Mouse (Mus musculus) heart, adult 8-10 months (tissue): Measurements from ENCODE around the gene Theg. TPM values are rescaled to one million over a fixed set of nuclear protein-coding genes. Genes with fewer than 3 reads are reported as not detected.

Experiments used
- DNase-seq: peaks from one replicate; pipeline ENCODE4 v3.0.0; 2022; ENCODE audit warnings: low spot score
- microRNA-seq: library from miRNA; unstranded; fragments of <30 nt; microRNA quantifications from one replicate; pipeline ENCODE4 v1.2.0, GENCODE M21; 2022
- total RNA-seq, 4 experiments: library from RNA; stranded (reverse); gene quantifications; 2 replicates each; pipeline ENCODE4 v1.2.4; 2022

Theg gene
- total RNA-seq, 4 experiments from 2014 or later, result not detected

GRCm38 (mm10) chr10:79537271-79537670, 49.9 kb downstream of the Theg start:
- DNase-seq, result no peak

DNA sequence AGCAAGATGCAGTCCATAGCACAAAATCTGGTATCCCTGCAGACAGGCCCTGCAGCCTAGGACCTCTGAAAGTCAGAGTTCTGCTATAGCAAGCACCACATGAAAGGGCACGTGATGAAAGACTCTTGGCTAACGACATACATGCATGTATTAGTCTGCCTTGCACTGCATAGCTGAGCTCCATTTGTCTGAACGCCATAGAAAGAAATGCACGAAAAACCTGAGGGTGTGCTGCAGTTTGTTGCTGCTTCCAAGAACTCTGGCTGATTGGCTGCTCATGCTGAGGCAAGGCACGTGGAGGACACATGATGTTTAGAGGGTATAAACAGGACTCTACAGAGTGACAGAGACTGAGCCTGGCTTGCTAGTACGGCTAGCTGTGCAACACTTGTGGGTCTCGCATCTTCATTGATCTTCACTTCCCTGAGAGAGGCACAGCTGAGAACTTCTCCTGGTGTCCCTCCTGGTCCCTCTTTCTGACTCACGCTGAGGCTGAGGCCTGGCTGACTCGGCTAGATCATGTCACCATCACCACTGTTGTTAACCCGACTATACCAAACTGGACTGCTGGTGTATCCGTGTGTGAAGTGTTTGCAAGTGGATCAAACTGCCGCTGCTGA, 50.6 kb downstream of the Theg start:
- DNase-seq, result no peak

DNA sequence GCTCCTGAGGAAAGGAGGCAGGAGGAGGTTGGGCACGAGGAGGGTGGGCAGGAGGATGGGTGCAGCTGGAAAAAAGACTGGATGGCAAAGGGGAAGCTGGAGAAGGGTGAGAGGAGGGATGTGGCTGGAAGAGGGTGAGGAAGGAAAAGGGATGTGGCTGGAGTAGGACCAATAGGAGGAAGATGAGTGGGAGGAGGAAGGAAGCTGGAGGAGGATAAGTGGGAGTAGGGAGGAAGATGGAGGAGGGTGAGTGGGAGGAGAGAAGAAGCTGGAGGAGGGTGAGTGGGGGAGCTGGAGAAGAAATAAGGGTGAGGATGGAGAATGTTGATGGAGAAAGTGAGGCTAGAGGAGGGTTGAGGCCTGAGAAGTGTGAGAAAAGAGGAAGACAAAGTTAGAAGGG, 51.7 kb downstream of the Theg start:
- no peak for DNase-seq

- no peak for DNase-seq
Measured at GRCm38 (mm10) chr10:79534426-79534825, 52.7 kb downstream of the Theg start.

DNA sequence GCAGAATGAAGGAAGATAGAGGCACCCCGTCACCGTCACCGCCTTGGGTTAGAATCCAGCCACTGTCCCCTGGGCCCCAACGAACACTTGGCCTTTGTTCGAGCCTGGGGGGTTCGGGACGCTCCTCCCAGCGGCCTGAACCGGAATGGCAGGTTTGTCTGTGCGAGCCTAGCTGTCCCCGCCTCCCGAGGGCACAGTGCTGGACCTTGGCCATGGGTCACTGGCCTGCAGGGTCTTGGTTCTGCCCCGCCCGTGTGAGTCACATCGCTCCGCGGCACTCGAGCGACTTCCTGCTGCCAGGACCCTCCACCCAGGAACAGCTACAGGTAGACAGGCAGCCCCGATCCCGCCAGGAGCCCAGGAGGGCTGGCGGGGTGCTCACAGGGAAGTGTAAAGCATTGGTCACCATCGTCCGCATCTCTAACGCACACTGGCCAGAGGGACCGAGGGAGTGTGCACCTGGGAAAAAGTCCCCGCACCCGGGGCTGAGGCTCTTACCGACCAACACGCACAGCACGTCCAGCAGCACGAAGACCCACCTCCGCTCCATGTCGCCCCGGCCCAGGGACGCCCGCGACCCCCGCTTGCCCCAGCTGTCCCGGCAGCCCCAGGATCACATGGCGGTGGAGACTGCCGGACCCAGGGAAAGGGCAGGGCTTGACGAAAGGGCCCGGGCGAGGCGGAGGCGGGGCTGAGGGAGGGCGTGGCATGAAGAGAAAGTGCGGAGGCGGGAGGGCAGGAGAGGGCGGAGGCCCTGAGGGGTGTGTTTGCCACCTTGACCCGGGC, 53.8 kb downstream of the Theg start, which contains the start of gene Plpp2:
Plpp2 (minus strand) TSS at position 671 of the 786 bp plus-strand sequence.
- DNase-seq, result peak; percentile 47

- no peak for DNase-seq
Measured at GRCm38 (mm10) chr10:79532678-79533077, 54.5 kb downstream of the Theg start.

DNA sequence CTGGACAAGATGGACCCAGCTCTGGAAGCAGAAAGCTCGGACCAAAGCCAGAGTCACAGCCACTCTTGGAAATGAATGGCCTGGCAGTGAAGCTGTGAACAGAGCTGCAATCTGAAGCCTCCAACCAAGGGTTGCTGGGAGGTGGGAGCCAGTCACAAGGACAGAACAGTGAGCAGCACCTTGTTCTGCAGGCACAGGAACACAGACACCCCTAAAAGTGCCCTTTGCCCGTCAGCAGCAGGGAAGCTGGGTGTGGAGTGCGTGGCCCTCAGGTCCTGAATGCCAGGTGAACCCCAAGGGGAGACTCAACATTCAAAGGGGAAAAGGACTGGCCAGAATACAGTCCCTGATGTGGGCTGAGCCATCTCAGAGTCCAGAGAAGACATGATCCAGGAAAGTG, 55.5 kb downstream of the Theg start:
- DNase-seq, result no peak

- DNase-seq, result no peak
Measured at GRCm38 (mm10) chr10:79530721-79531120, 56.4 kb downstream of the Theg start.

- no peak for DNase-seq
Measured at GRCm38 (mm10) chr10:79530241-79530640, 56.9 kb downstream of the Theg start.

DNA sequence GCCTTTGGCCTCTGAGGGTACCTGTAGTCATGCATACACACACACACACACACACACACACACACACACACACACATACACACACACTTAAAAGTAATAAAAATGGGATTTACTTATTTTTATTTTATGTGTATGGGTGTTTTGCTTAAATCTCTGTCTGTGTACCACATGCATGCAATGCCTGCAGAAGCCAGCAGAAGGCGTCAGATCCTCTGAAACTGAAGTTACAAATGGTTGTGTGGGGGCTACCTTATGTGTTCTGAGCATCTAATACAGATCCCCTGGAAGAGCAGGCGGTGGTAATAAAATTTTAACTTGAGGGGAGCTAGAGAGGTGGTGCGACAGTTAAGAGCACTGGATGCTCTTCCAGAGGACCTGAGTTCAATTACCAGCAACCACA, 59.0 kb downstream of the Theg start:
- DNase-seq, result no peak

- DNase-seq, result no peak
Measured at GRCm38 (mm10) chr10:79527453-79527845, 59.7 kb downstream of the Theg start.

DNA sequence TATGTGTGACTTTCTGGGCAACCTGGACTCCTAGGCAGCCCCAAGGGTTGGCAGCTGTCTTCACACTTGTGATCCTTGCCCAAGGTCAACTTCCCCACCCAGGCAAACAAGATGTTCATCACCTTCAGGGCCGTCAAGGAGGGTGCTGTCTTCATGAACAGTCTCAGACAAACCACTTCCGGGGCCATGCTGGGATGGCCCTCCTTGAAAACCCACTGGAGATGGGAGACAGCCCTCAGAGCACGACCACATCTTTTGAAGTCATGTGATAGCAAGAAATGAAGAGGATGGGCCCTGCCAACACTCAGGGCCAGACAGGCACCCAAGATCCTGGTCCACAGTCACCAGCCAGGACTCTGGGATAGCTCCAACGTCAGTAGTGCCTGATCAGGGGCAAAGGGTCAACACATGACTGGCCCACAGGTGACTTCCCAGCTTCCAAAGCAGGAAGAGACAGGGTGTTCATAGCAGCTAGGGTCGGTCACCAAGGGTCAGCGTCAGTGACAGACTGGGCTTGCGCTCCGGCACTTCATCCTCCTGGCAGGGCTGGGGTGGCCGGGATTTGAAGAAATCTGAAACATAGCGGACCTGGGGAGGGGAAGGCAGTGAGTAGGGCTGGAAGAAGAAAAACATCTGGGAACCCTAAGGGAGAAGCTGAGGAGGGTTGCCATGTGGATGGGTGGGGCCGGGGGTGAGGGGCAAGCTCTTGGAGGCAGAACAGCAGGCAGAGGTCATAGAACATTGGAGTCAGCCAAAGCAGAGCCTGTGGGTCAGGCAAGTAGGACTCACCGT, 60.3 kb downstream of the Theg start:
- no peak for DNase-seq

Small RNA genes lying within 50 kb of the gene (microRNA-seq; reads per million reads assigned to microRNA genes)
- gene Mir6909, result not detected

Other genes starting within 250 kb of the Theg start
- not detected for gene Vmn2r82, start 230.8 kb downstream of the Theg start, total RNA-seq
- not detected for gene Vmn2r83, start 118.6 kb downstream of the Theg start, total RNA-seq
- gene Plpp2, start 53.5 kb downstream of the Theg start, total RNA-seq, result 1 to 10 TPM; 3.1 to 7.1 (median 4.8) TPM
- gene Mier2, start 32.1 kb downstream of the Theg start, total RNA-seq, result 10 to 100 TPM; 10.6 to 17.6 (median 15.3) TPM
- gene C2cd4c, start 26.7 kb upstream of the Theg start, total RNA-seq, result under 1 TPM in 1 of 4 experiments, not detected in 3; 0.16 TPM
- 1 to 10 TPM; 1.2 to 2.0 (median 1.2) TPM for gene Shc2, start 50.6 kb upstream of the Theg start, total RNA-seq
- gene Odf3l2, start 58.4 kb upstream of the Theg start, total RNA-seq, result not detected
- gene Madcam1, start 77.2 kb upstream of the Theg start, total RNA-seq, result not detected
- gene Tpgs1, start 82.0 kb upstream of the Theg start, total RNA-seq, result 10 to 100 TPM; 14.5 to 20.0 (median 16.9) TPM
- 100 to 1,000 TPM; 201 to 230 (median 213) TPM for gene Cdc34, start 94.9 kb upstream of the Theg start, total RNA-seq
- 1 to 10 TPM; 7.6 to 9.0 (median 8.3) TPM for gene Gzmm, start 101.7 kb upstream of the Theg start, total RNA-seq
- gene Bsg, start 117.2 kb upstream of the Theg start, total RNA-seq, result 1,000 to 10,000 TPM; 1,424 to 1,552 (median 1,533) TPM
- 10 to 100 TPM; 13.7 to 16.7 (median 15.1) TPM for gene Hcn2, start 129.3 kb upstream of the Theg start, total RNA-seq
- gene Polrmt, start 159.2 kb upstream of the Theg start, total RNA-seq, result 10 to 100 TPM; 41.1 to 54.7 (median 47.0) TPM
- not detected for gene Fgf22, start 167.7 kb upstream of the Theg start, total RNA-seq
- 10 to 100 TPM; 20.2 to 23.2 (median 21.5) TPM for gene Rnf126, start 179.6 kb upstream of the Theg start, total RNA-seq
- 1 to 10 TPM; 2.9 to 5.8 (median 3.6) TPM for gene Fstl3, start 189.9 kb upstream of the Theg start, total RNA-seq
- not detected for gene Prss57, start 203.6 kb upstream of the Theg start, total RNA-seq
- 10 to 100 TPM; 37.8 to 53.8 (median 51.7) TPM for gene Palm, start 206.2 kb upstream of the Theg start, total RNA-seq
- under 1 TPM in 3 of 4 experiments, not detected in 1; 0.31 to 0.75 (median 0.60) TPM for gene Misp, start 233.7 kb upstream of the Theg start, total RNA-seq